24 mouse cellular contexts compared by ENCODE assay signal in genomic region chr10:74258639-74259038, GRCm38 (mm10).
DNase-seq lines count a peak whose midpoint lies in the region; ATAC-seq and TF ChIP-seq lines count a peak whose summit lies in the region.
"Had no signal": no experiment of that assay in that cellular context is flagged by ENCODE, and none has a peak within 500 bp of the region (broad histone marks: within the 10 kb centered on the region; RNA-seq: fewer than 3 reads in every experiment).

No protein-coding gene starts in this region.

- H3K9ac ChIP-seq in embryonic facial prominence, embryonic 14.5 days (ENCODE audit: low read depth, low read length) = no peak overlapping the region
- no peak overlapping the region for H3K9ac ChIP-seq in lung, embryonic 14.5 days
- H3K9ac ChIP-seq in neural tube, embryonic 13.5 days = no peak overlapping the region
- H3K9ac ChIP-seq: embryonic facial prominence, embryonic 12.5 days; forebrain, embryonic 12.5 days; hindbrain, embryonic 13.5 days had no signal

- H3K4me2 ChIP-seq in embryonic facial prominence, embryonic 14.5 days (ENCODE audit: low read depth, low read length) = no peak overlapping the region
- no peak overlapping the region for H3K4me2 ChIP-seq in lung, embryonic 14.5 days
- H3K4me2 ChIP-seq in neural tube, embryonic 13.5 days = no peak overlapping the region
- H3K4me2 ChIP-seq: embryonic facial prominence, embryonic 12.5 days; forebrain, embryonic 12.5 days had no signal

- peak; percentile 23 for DNase-seq in embryonic facial prominence, embryonic 14.5 days (ENCODE audit: low spot score)
- no peak for DNase-seq in embryonic facial prominence, embryonic 10.5 days (ENCODE audit: low spot score)
- peak; percentile 35 for DNase-seq in lung, embryonic 14.5 days
- DNase-seq in lung, postnatal 36 days = no peak
- no peak for DNase-seq in neural tube, embryonic 10.5 days (ENCODE audit: extremely low spot score, low spot score)
- DNase-seq in cerebellum, adult 8-10 months = no peak
- DNase-seq: adrenal gland, adult 8-10 months; adrenal gland, postnatal 36 days; B cell, adult 2 months; cerebellum, adult 2 months; cerebellum, postnatal 14 days; embryo, embryonic 11 days; gastrocnemius, postnatal 10 days; heart, adult 18-20 months; heart, postnatal 10 days; heart, postnatal 4 days had no signal

- ATAC-seq in embryonic facial prominence, embryonic 14.5 days (ENCODE audit: low read depth) = no peak
- peak; percentile 87 for ATAC-seq in lung, embryonic 14.5 days (ENCODE audit: insufficient read depth)
- 0 out of 2 replicates have a peak, but pooled peaks have one; percentile 36 for ATAC-seq in neural tube, embryonic 13.5 days (ENCODE audit: low read depth)
- ATAC-seq: CD4-positive, CD25-positive, alpha-beta regulatory T cell, adult 4 months; forebrain, embryonic 16.5 days had no signal

- H3K4me3 ChIP-seq in embryonic facial prominence, embryonic 14.5 days (ENCODE audit: low read depth, low read length) = no peak overlapping the region
- H3K4me3 ChIP-seq in embryonic facial prominence, embryonic 10.5 days = no peak overlapping the region
- H3K4me3 ChIP-seq in lung, embryonic 14.5 days (ENCODE audit: low read depth, low read length) = no peak overlapping the region
- H3K4me3 ChIP-seq in neural tube, embryonic 13.5 days = no peak overlapping the region
- H3K4me3 ChIP-seq: embryonic facial prominence, embryonic 12.5 days; forebrain, embryonic 12.5 days; heart, embryonic 10.5 days; hindbrain, embryonic 13.5 days had no signal

- no peak for TF ChIP-seq CTCF in lung, embryonic 14.5 days (IDR thresholded peaks at IDR 0.05; ENCODE audit: low read depth)

- no peaks in the 10 kb centered on the region for H3K9me3 ChIP-seq in embryonic facial prominence, embryonic 14.5 days (ENCODE audit: control insufficient read depth, low read length)
- no peaks in the 10 kb centered on the region for H3K9me3 ChIP-seq in embryonic facial prominence, embryonic 10.5 days
- H3K9me3 ChIP-seq in lung, embryonic 14.5 days (ENCODE audit: low read depth, low read length) = no peaks in the 10 kb centered on the region
- no peaks in the 10 kb centered on the region for H3K9me3 ChIP-seq in neural tube, embryonic 13.5 days
- H3K9me3 ChIP-seq: embryonic facial prominence, embryonic 12.5 days; forebrain, embryonic 12.5 days; heart, embryonic 10.5 days; hindbrain, embryonic 13.5 days had no signal

- no peaks in the 10 kb centered on the region for H3K4me1 ChIP-seq in embryonic facial prominence, embryonic 14.5 days (ENCODE audit: control insufficient read depth, insufficient read depth, low read length)
- no peaks in the 10 kb centered on the region for H3K4me1 ChIP-seq in embryonic facial prominence, embryonic 10.5 days
- H3K4me1 ChIP-seq in lung, embryonic 14.5 days (ENCODE audit: insufficient read depth) = no peaks in the 10 kb centered on the region
- H3K4me1 ChIP-seq in neural tube, embryonic 13.5 days (replicated peaks) = no peaks in the 10 kb centered on the region
- H3K4me1 ChIP-seq: embryonic facial prominence, embryonic 12.5 days; forebrain, embryonic 12.5 days; heart, embryonic 10.5 days; hindbrain, embryonic 13.5 days had no signal

- H3K27me3 ChIP-seq in embryonic facial prominence, embryonic 14.5 days (replicated peaks; ENCODE audit: control insufficient read depth, insufficient read depth, low read length) = no peaks in the 10 kb centered on the region
- H3K27me3 ChIP-seq in embryonic facial prominence, embryonic 10.5 days (replicated peaks; ENCODE audit: low read depth, poor library complexity, severe bottlenecking) = no peaks in the 10 kb centered on the region
- no peaks in the 10 kb centered on the region for H3K27me3 ChIP-seq in lung, embryonic 14.5 days (ENCODE audit: insufficient read depth, low read length)
- no peaks in the 10 kb centered on the region for H3K27me3 ChIP-seq in neural tube, embryonic 13.5 days
- H3K27me3 ChIP-seq: embryonic facial prominence, embryonic 12.5 days; forebrain, embryonic 12.5 days; hindbrain, embryonic 13.5 days had no signal

- H3K36me3 ChIP-seq in embryonic facial prominence, embryonic 14.5 days (ENCODE audit: control insufficient read depth, insufficient read depth, low read length) = no peaks in the 10 kb centered on the region
- no peaks in the 10 kb centered on the region for H3K36me3 ChIP-seq in embryonic facial prominence, embryonic 10.5 days (replicated peaks)
- H3K36me3 ChIP-seq in lung, embryonic 14.5 days (ENCODE audit: insufficient read depth) = no peaks in the 10 kb centered on the region
- H3K36me3 ChIP-seq in neural tube, embryonic 13.5 days = no peaks in the 10 kb centered on the region
- H3K36me3 ChIP-seq: embryonic facial prominence, embryonic 12.5 days; forebrain, embryonic 12.5 days; G1E; heart, embryonic 10.5 days; hindbrain, embryonic 13.5 days had no signal

- no peak overlapping the region for H3K27ac ChIP-seq in embryonic facial prominence, embryonic 14.5 days (replicated peaks; ENCODE audit: low read depth, low read length)
- H3K27ac ChIP-seq in embryonic facial prominence, embryonic 10.5 days (replicated peaks) = no peak overlapping the region
- no peak overlapping the region for H3K27ac ChIP-seq in lung, embryonic 14.5 days (ENCODE audit: low read depth)
- no peak overlapping the region for H3K27ac ChIP-seq in neural tube, embryonic 13.5 days (replicated peaks)
- H3K27ac ChIP-seq: embryonic facial prominence, embryonic 12.5 days; forebrain, embryonic 12.5 days; heart, embryonic 10.5 days; hindbrain, embryonic 13.5 days had no signal

Comparison
In these comparisons a context has a peak if more than half of its experiments do, and no peak if none do; other contexts are left out.
1. DNase-seq: peak in embryonic facial prominence, embryonic 14.5 days (single experiment) and lung, embryonic 14.5 days (single experiment); none in embryonic facial prominence, embryonic 10.5 days (single experiment), lung, postnatal 36 days (single experiment), neural tube, embryonic 10.5 days (single experiment) and cerebellum, adult 8-10 months (single experiment).